Mouse (Mus musculus) embryonic fibroblast, embryonic 13.5 days (primary cell): ENCODE results near the gene Ppp6r2.

Source experiments
- CTCF ChIP-seq: IDR thresholded peaks from 2 replicates; pipeline ENCODE4 v1.5.1; 2011; ENCODE audit warnings: mild to moderate bottlenecking, control low read depth, low read length, moderate library complexity, borderline replicate concordance; ENCODE audit not compliant: insufficient read depth
- POLR2A ChIP-seq: IDR thresholded peaks from 2 replicates; pipeline ENCODE4 v1.6.1; 2011; ENCODE audit warnings: low read depth, mild to moderate bottlenecking, control low read depth, low read length, moderate library complexity

- TF ChIP-seq CTCF = no peak
- TF ChIP-seq POLR2A = no peak
These were observed 2.2 kb downstream of the Ppp6r2 start for GRCm38 (mm10) chr15:89213517-89213916.
